Mouse (Mus musculus) mesoderm, embryonic 11.5 days (tissue): ENCODE data around the gene Prr13.
A peak's percentile ranks its signal among the peaks of the same experiment; 100 is the strongest.

Experiments used
- DNase-seq: peaks from one replicate; pipeline ENCODE4 v3.0.0-alpha.2; 2012; ENCODE audit warnings: low read depth, low spot score

The Prr13 gene

DNA sequence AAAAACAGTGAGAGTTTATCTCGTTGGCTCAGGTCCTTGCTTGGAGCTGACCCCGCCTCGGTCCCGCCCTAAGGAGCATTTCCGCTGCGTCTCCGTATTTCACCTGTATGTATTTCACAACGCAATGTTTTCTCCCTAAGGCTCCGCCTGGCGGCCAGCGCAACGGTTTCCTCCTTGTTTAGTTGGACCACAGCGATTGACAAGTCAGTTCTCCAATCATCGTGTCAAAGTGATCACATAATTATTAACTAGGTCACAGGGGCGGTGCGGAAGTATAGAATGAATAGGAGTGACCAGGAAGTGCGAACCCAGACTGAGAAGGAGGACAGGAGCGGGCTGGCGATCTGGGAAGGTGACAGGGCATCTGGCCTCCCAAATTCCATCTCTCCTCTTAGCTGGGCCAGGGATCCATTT, at the start of gene Prr13:
Prr13 (plus strand) TSS at position 125 of the 414 bp plus-strand sequence.
- peak; percentile 91 for DNase-seq

DNA sequence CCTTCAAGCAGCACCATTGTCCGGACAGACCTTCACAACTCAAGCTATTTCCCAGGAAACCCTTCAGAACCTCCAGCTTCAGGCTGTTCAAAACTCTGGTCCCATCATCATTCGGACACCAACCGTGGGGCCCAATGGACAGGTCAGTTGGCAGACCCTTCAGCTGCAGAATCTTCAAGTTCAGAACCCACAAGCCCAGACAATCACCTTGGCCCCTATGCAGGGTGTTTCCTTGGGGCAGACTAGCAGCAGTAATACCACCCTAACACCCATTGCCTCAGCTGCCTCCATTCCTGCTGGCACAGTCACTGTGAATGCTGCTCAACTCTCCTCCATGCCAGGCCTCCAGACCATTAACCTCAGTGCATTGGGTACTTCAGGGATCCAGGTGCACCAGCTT, 49.5 kb upstream of the Prr13 start:
- DNase-seq = no peak

DNA sequence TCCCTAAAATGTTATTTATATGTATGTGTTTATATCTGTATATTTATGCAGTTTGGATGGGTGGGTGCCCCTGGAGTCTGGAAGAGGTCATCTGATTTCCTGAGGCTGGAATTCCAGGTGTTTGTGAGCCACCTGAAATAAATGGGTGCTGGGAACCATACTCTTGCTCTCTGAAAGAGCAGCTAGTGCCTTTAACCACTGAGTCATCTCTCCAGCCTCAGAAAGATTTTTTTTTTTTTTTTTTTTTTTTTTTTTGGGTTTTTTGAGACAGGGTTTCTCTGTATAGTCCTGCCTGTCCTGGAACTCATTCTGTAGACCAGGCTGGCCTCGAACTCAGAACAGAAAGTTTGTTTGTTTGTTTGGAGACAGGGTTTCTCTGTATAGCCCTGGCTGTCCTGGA, 47.8 kb upstream of the Prr13 start:
- DNase-seq = no peak

DNA sequence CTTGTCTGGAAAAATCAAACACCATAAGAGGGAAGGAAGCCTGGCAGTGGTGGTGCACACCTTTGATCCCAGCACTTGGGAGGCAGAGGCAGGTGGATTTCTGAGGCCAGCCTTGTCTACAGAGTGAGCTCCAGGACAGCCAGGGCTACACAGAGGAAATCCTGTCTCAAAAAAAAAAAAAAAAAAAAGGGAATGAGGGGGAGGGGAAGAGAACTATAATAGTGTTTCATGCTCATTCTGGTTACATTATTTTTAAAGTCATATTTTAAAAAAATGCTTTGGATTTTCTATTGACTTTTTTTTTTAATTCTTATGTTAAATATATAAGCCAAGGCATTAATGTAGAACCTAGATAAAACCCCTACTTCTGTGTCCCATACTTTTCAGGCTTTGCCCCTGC, 45.1 kb upstream of the Prr13 start:
- DNase-seq = no peak

DNA sequence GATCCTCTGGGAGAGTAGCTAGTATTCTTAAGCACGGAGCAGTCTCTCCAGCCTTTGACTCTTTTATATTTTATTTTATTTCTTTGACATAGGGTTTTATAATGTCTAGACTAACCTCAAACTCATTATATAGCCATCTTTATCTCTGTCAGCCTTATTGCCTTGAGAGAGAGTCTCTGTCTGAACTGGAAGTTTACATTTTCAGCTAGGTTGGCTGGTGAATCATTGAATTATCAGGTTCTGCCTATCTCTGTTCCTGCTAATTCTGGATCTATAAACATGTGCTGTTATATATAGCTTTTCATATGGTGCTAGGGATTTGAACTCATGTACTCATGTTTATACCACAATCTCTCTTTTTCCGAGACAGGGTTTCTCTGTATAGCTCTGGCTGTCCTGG, 41.3 kb upstream of the Prr13 start:
- no peak for DNase-seq

DNA sequence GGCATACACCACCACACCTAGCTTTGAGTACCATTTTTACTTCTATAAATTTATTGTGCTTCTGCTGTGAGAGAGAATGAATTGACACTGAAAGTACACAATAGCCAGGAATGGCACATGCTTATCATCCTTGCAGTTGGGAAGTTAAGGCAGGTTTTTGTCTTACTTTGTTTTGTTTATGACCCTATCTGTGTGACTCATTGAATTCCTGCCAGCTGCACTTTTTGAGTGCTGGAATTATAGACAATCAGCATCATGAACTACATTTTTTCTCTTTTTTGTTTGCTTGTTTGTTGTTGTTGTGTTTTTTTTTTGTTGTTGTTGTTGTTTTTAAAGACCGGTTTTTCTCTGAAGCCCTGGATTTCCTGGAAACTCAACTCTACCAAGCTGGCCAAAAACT, 37.8 kb upstream of the Prr13 start:
- DNase-seq = no peak

DNA sequence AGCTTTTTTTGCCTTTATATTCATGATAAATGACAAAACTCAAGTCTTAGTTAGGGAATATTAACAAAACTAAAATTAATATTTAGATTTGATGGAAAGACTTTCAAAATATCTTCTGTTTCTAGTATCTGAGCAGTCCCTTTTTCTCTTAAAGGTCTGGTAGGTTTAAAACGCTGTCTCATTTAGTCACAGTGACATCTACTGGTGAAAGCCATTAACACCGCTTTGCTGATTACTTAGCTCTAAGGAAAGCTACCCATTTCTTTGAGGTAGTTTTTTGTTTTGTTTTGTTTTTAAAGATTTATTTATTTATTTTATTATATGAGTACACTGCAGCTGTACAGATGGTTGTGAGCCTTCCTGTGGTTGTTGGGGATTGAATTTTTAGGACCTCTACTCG, 37.4 kb upstream of the Prr13 start:
- peak; percentile 56 for DNase-seq

DNA sequence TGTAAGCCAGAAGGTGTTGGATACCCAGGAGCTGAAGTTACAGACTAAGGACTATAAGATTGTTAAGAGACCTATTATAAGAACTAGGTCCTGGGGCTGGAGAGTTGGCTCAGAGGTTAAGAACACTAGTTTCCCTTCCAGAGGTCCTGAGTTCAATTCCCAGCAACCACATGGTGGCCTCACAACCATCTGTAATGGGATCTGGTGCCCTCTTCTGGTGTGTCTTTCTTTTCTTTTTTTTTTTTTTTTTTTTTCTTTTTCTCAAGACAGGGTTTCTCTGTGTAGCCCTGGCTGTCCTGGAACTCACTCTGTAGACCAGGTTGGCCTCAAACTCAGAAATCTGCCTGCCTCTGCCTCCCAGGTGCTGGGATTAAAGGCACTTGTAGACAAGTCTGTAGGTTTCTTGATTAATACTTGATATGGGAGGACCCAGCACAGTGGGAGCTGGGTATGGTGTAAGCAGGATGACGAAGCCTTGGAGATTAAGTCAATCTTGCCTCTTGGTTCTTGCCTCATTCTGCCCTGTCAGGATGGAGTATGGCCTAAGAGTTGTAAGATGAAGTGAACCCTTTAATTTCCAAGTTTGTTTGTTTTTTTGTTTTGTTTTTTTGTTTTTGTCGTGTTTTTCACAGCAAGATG, 35.1 kb upstream of the Prr13 start:
- no peak for DNase-seq

DNA sequence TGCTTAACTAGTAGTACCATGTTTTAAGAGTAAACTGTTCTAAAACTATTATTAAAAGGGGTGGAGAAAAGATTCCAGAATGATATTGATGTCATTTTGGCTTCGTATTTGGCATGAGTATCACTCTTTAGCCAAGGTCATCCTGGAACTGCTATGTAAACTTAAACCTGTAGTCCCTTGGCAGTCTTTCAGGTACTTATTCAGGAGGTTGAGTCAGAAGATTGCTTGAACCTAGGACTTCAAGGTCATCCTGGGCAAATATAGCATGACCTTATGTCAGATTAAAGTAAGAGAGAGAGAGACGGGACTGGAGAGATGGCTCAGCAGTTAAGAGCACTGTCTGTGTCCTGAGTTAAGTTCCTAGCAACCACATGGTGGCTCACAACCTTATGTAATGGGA, 34.2 kb upstream of the Prr13 start:
- no peak for DNase-seq

DNA sequence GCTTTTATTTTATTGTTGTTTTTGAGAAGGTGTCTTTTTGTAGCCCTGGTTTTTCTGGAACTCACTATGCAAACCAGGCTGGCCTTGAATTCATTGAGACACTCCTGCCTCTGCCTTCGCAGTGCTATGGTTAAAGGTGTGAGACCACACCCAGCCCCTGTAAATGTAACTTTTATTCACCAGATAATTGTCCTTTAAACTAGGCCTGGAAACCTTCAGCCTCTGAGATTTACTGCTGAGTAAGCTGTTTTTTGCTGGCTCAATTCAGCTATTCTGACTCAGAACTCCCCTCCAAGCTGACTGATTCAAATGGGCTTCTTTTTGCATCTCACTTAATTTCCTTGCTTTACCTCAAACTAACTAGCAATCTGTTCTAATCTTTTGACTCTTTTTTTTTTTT, 31.9 kb upstream of the Prr13 start:
- no peak for DNase-seq

DNA sequence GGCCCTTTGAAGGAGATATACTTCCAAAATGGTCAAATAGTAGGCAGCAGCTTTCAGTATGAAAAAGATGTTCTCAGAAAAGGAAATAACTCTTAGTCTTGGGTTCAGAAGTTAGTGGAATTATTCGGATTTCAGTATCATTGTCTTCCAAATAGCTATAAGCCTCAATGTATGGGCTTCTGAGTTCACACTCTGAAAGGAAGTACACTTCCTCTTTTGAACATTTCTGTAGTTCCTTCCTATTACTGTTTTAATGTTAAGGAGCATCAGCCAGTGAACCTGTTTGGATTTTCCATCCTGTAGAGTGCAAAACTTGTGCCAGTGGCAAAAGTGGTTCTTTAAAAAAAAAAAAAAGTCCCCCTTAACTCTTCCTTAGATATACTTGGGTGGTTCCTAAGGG, 26.8 kb upstream of the Prr13 start:
- DNase-seq = no peak

DNA sequence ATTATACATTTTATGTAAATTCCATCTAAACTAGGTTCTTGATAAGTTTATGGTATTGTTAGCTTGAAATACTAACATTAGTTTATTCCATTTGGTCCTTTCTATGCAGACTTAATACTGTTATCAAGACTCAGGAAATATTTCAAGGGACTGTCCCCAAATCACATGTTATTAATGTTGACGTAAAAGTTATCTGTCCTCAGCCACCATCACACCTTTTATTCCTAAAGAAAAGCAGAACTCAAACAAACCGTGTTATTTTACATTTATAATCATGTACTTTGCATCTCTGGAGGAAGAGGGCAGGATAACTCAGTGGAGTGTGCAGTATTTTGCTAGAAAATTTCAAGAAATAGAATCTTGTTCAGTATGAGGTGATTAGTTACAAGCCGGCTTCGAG, 25.7 kb upstream of the Prr13 start:
- no peak for DNase-seq

DNA sequence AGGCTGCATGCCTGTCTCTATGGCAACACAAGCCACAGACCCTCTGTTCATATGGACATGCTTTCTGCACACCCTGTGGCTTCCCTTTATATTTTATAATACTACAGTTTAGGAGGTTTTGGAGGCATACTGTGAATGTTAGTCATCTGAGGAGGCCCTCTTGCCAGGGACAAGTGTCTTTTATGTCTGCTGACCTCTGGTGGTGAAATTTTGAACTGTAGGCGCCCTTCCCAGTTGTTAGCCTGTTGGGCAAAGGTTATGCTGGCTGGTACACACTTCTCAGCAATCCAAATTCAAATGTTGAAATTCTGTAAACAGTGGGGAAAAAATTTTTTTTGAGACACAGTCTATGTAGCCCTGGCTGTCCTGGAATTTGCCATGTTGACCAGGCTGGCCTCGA, 16.3 kb upstream of the Prr13 start:
- peak; percentile 81 for DNase-seq

DNA sequence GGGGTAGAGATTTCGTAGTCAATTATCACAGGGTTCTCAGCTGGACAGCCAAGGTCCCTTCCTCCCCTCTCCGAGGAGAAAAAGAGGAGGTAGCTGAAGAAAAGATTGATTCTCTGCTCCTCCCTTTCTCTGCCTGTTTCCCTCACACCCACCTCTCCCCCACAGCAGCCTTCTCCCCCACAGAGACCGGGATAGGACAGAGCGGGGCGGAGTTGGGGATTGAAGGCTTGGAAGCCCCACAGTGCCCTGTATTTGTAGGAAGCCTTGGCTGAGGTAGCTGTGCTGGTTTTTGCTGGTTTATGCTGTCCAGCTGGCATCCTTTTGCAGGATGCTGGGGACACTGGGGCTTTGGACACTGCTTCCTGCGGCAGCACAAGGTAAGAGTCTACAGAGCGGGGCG, 13.7 kb upstream of the Prr13 start, which contains the start of gene Amhr2:
Amhr2 (plus strand) TSS at position 222 of the 400 bp plus-strand sequence.
- DNase-seq = no peak

DNA sequence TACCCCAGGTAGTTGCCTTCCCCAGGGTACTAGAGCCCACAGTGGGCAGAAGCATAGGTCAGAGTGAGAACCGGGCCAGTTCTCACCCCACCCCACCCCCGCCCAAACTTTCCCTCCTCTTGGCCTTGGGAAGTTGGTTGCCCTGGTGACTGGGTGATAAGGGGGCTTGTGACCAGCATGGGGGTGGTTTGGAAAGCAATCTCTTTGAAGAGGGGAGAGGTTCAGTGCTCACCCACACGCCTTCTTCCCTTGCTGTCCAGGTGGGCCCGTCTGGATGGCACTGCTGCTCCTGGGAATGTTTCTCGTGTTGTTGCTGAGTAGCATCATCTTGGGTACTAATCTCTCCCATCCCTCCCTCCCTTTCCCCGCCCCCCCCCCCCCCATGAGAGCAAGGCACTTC, 12.4 kb upstream of the Prr13 start:
- DNase-seq = no peak

DNA sequence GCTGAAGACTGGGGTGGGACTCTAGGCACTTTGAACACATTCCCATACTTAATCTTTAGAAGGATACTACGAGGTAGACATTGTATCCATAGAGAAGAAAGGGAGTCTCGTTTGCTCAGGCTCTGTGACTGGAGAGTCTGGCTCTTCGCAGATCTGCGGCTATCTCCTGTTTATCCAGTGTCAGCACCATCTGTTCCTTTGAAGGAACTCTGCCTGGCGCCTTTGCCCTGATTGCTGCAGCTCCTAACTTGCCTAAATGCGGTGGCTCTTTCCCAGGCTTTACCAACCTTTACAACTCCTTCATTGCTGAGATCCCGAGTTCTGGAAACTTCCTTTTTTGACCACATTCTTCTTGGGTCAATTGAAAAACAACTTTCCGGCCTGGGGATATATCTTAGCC, 9.5 kb upstream of the Prr13 start:
- DNase-seq = no peak

DNA sequence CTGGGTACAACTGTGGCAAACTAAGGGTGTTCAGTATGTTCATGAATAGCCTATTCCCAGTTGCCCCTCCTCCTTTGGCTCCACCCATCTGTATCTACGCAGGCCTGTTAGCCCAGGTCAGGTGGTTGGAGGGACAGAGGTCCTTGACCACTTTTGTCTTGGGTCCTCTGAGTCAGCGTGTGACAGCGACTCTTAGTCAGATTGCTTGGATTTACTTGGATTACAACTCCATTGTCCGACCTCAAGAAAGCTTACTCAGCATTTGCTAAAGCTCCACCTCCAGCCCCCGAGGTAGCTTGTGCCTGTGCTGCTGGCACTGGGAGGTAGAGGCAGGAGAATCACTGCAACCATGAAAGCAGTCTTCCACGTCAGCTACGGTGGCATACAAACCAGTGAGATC, 7.9 kb upstream of the Prr13 start:
- no peak for DNase-seq

DNA sequence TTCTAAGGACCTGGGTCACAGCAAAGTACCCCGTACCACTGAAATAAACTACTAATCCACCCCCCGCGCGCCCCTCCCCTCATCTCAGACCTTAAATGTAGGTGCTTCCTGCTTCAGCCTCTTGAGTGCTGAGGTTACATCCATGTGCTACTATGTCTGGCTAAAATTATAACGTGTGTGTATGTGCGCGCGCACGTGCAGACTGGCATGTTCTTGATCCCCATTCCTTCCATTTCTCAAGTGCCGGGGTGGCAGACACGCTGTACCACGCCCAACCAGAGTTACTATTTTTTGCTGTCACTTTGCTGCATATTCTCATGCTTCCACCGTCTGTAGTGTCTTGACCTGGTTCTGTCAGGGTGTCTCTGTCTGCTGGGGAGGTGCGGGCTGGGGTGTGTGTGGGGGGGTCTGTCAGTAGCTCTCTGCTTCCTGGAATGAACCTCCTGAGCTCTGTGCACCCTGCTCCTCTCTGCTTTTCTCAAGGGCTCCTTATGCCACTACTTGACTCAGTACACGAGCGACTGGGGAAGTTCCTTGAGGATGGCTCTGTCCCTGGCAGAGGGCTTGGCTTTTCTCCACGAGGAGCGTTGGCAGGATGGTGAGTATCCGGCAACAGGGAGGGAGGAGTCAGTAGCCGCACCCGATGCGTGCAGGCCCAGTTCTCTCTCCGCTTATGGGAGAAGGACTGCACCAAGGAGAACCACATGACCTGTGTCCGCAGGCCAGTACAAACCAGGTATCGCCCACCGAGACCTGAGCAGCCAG, 7.0 kb upstream of the Prr13 start:
- DNase-seq = no peak

DNA sequence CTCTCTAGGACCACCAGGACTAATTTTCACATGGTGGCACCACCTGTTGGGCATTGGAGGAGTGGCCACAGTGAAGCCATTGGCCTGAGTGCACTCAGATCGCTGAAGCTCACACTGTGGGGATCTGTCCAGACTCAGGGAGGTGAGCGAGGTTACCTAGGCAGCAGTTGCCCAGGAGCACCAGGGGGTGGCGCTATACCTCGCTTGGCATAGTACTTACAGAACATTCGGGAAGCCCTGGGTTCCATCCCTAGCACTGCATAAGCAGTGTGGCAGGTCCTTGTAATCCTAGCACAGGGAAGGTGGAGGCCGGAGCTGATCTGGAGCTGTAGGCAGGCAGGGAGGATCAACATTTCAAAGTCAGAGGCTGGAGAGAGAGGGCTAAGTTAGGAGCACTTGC, 2.8 kb upstream of the Prr13 start:
- DNase-seq = peak; percentile 30

DNA sequence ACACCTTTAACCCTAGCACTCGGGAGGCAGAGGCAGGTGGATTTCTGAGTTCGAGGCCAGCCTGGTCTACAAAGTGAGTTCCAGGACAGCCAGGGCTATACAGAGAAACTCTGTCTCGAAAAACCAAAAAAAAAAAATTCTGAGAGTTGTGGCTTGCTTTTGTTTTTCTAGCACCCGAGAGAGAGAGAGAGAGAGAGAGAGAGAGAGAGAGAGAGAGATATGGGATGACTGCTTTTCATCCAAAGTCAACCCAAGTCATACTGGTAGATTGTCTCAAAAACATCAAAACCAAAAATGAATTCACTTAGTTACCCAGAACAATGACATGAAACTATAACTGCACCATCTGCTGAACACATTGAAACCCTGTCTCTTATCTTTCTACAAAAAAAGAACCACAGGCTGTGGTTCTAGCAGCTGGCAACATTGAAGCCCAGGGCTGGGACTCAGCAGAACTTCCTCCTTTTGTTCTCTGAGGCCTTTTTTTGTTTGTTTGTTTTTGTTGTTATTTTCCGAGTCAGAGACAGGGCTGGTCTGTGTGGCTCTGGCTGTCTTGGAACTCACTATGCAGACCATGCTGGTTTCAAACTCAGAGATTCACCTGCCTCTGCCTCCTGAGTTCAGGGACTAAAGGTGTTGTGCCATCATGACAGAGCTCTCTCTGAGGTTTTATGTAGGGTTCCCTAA, 635 bp upstream of the Prr13 start:
- DNase-seq = no peak

DNA sequence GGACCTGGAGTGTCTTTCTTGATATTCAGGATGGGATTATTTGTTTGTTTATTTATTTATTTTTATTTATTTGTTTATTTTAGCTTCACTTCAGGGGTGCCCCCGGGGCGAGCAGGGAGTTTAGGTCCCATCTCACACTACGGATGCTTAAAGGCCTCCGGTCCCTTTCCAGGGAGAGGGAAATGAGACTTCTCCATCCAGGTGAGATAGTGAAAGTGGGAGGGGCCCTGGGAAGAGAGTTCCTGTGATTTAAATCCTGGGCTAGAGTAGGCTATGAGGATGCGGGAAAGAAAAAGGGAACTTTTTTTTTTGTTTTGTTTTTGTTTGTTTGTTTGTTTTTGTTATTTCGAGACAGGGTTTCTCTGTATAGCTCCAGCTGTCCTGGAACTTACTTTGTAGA, 553 bp downstream of the Prr13 start:
- DNase-seq = no peak

DNA sequence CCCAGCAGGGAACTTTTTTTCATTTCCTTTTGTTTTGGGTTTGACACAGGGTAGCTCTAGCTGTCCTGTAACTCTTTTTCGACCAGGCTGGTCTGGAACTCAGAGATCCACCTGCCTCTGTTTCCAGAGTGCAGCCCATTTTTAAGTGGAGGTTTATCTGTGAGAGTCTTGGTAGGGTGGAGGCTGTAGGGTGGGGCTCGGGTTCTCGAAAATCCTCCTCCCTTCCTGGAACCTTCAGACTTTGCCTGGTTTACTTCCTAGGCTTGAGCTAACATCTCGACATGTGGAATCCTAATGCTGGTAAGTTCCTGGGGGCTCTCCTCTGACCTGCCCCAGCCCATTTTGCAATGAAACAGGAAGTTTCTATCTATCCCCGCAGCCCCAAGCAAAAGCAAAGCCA, 1.0 kb downstream of the Prr13 start:
- no peak for DNase-seq

DNA sequence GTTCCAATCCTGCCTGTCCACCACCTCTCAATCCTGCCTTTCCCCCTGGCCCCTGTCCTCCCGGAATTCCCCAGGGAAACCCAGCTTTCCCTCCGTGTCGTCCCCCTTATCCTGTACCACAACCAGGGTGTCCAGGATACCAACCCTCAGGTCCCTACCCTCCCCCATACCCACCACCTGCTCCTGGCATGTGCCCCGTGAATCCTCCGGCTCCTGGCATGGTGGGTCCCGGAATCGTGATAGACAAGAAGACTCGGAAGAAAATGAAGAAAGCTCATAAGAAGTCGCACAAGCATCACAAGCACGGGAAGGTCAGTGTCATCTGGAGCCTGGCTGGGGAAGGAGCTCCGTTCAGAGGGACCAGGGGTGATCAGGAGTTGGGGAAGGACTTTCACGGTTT, 1.6 kb downstream of the Prr13 start:
- DNase-seq = no peak
